Comparison of ENCODE assay signal across 17 mouse cellular contexts in genomic region chr17:56970081-56970480, GRCm38 (mm10). TPM values are rescaled to one million over a fixed set of nuclear protein-coding genes. Genes with fewer than 3 reads are reported as not detected.
"Had no signal": no experiment of that assay in that cellular context is flagged by ENCODE, and none has a peak within 500 bp of the region (broad histone marks: within the 10 kb centered on the region; RNA-seq: fewer than 3 reads in every experiment).

No protein-coding gene starts in this region.

- DNase-seq: kidney, adult 9 months; kidney, postnatal 14 days; kidney, postnatal 4 days; liver; lung, adult 18-20 months; lung, postnatal 10 days; lung, postnatal 36 days; retina, postnatal 1 day; right cerebral cortex, postnatal 25 days; thymus, adult 18-20 months; thymus, postnatal 36 days had no signal

RNA-seq across cellular contexts. Expression of gene Acer1, which starts 11.8 kb away (rescaled TPM):
- total RNA-seq: layer of hippocampus, adult 18-20 months; layer of hippocampus, postnatal 14 days; left cerebral cortex, adult 8-10 months; left cerebral cortex, postnatal 14 days; monocyte, adult 5-6 weeks; neutrophil, adult 5-6 weeks had no signal

RNA-seq across cellular contexts. Expression of gene Pspn, which starts 29.7 kb away (rescaled TPM):
- total RNA-seq: layer of hippocampus, adult 18-20 months; layer of hippocampus, postnatal 14 days; left cerebral cortex, adult 8-10 months; left cerebral cortex, postnatal 14 days; monocyte, adult 5-6 weeks; neutrophil, adult 5-6 weeks had no signal
